Mouse (Mus musculus): ENCODE measurements around the gene Tmem121b. TPM values are rescaled to one million over a fixed set of nuclear protein-coding genes. Genes with fewer than 3 reads are reported as not detected.

Tmem121b gene
- not detected in 2 replicates for total RNA-seq (2017)

- no peak for ATAC-seq (ENCODE audit: extremely low read depth, insufficient number of reproducible peaks, low FRiP score, poor library complexity, severe bottlenecking)
These were observed at the start of gene Tmem121b for GRCm38 (mm10) chr6:120493374-120494181. Gene Tmem121b, minus strand, starts transcription at chr6:120493807.

- ATAC-seq (ENCODE audit: extremely low read depth, insufficient number of reproducible peaks, low FRiP score, poor library complexity, severe bottlenecking), result no peak
These were observed 48.5 kb upstream of the Tmem121b start for GRCm38 (mm10) chr6:120542061-120542460.

GRCm38 (mm10) chr6:120541386-120541785 is 47.8 kb upstream of the Tmem121b start:
- no peak for ATAC-seq (ENCODE audit: extremely low read depth, insufficient number of reproducible peaks, low FRiP score, poor library complexity, severe bottlenecking)

- ATAC-seq (ENCODE audit: extremely low read depth, insufficient number of reproducible peaks, low FRiP score, poor library complexity, severe bottlenecking), result no peak
These were observed 46.2 kb upstream of the Tmem121b start for GRCm38 (mm10) chr6:120539781-120540231.

- ATAC-seq (ENCODE audit: extremely low read depth, insufficient number of reproducible peaks, low FRiP score, poor library complexity, severe bottlenecking), result peak; percentile 91
These were observed 45.6 kb upstream of the Tmem121b start for GRCm38 (mm10) chr6:120539132-120539759.

- ATAC-seq (ENCODE audit: extremely low read depth, insufficient number of reproducible peaks, low FRiP score, poor library complexity, severe bottlenecking), result no peak
These were observed 42.7 kb upstream of the Tmem121b start for GRCm38 (mm10) chr6:120536337-120536736.

GRCm38 (mm10) chr6:120532594-120532993 is 39.0 kb upstream of the Tmem121b start:
- no peak for ATAC-seq (ENCODE audit: extremely low read depth, insufficient number of reproducible peaks, low FRiP score, poor library complexity, severe bottlenecking)

- peak; percentile 92 for ATAC-seq (ENCODE audit: extremely low read depth, insufficient number of reproducible peaks, low FRiP score, poor library complexity, severe bottlenecking)
These were observed 37.7 kb upstream of the Tmem121b start, which contains the start of gene Hdhd5 for GRCm38 (mm10) chr6:120531020-120531965. Gene Hdhd5, minus strand, starts transcription at chr6:120531319.

GRCm38 (mm10) chr6:120529123-120529522 is 35.5 kb upstream of the Tmem121b start:
- ATAC-seq (ENCODE audit: extremely low read depth, insufficient number of reproducible peaks, low FRiP score, poor library complexity, severe bottlenecking), result no peak

- no peak for ATAC-seq (ENCODE audit: extremely low read depth, insufficient number of reproducible peaks, low FRiP score, poor library complexity, severe bottlenecking)
These were observed 31.2 kb upstream of the Tmem121b start for GRCm38 (mm10) chr6:120524796-120525195.

GRCm38 (mm10) chr6:120519647-120520046 is 26.0 kb upstream of the Tmem121b start:
- ATAC-seq (ENCODE audit: extremely low read depth, insufficient number of reproducible peaks, low FRiP score, poor library complexity, severe bottlenecking), result no peak

- ATAC-seq (ENCODE audit: extremely low read depth, insufficient number of reproducible peaks, low FRiP score, poor library complexity, severe bottlenecking), result no peak
These were observed 23.7 kb upstream of the Tmem121b start for GRCm38 (mm10) chr6:120517311-120517710.

- no peak for ATAC-seq (ENCODE audit: extremely low read depth, insufficient number of reproducible peaks, low FRiP score, poor library complexity, severe bottlenecking)
These were observed 23.3 kb upstream of the Tmem121b start for GRCm38 (mm10) chr6:120516879-120517278.

GRCm38 (mm10) chr6:120516422-120516821 is 22.8 kb upstream of the Tmem121b start:
- ATAC-seq (ENCODE audit: extremely low read depth, insufficient number of reproducible peaks, low FRiP score, poor library complexity, severe bottlenecking), result no peak

GRCm38 (mm10) chr6:120511212-120511611 is 17.6 kb upstream of the Tmem121b start:
- ATAC-seq (ENCODE audit: extremely low read depth, insufficient number of reproducible peaks, low FRiP score, poor library complexity, severe bottlenecking), result no peak

- no peak for ATAC-seq (ENCODE audit: extremely low read depth, insufficient number of reproducible peaks, low FRiP score, poor library complexity, severe bottlenecking)
These were observed 16.8 kb upstream of the Tmem121b start for GRCm38 (mm10) chr6:120510425-120510824.

- no peak for ATAC-seq (ENCODE audit: extremely low read depth, insufficient number of reproducible peaks, low FRiP score, poor library complexity, severe bottlenecking)
These were observed 16.4 kb upstream of the Tmem121b start for GRCm38 (mm10) chr6:120509975-120510374.

- ATAC-seq (ENCODE audit: extremely low read depth, insufficient number of reproducible peaks, low FRiP score, poor library complexity, severe bottlenecking), result no peak
These were observed 15.0 kb upstream of the Tmem121b start for GRCm38 (mm10) chr6:120508645-120509044.

GRCm38 (mm10) chr6:120505531-120505930 is 11.9 kb upstream of the Tmem121b start:
- no peak for ATAC-seq (ENCODE audit: extremely low read depth, insufficient number of reproducible peaks, low FRiP score, poor library complexity, severe bottlenecking)

All from neutrophil, adult 5-6 weeks (primary cell).